Mouse (Mus musculus): ENCODE measurements at regions not wholly inside any gene's neighbourhood (a gene's known extent, or its start where the extent isn't known, plus 50 kb on each side); places are given as distances from the start of the nearest gene placed in this dataset.

- no peak overlapping the region for H3K9ac ChIP-seq (ENCODE audit: low read length)
- 69% methylated on average over 14 of the region's 14 CpGs for WGBS
- H3K27me3 ChIP-seq (ENCODE audit: control insufficient read depth, insufficient read depth, low read length), result no peaks in the 10 kb centered on the region
- no peaks in the 10 kb centered on the region for H3K36me3 ChIP-seq (ENCODE audit: control insufficient read depth, insufficient read depth, low read length)
- H3K27ac ChIP-seq (replicated peaks in 1 of 2; ENCODE audit: control insufficient read depth in 1 of 2, insufficient read depth in 1 of 2, low read depth in 2 of 2, low read length in 2 of 2), result no peak overlapping the region
- H3K4me1 ChIP-seq (ENCODE audit: control insufficient read depth in 2 of 2, insufficient read depth in 2 of 2, low read length in 2 of 2), result no peaks in the 10 kb centered on the region
- H3K4me2 ChIP-seq (ENCODE audit: low read length), result no peak overlapping the region
- no peak overlapping the region for H3K4me3 ChIP-seq (ENCODE audit: control insufficient read depth in 1 of 2, insufficient read depth in 1 of 2, low read depth in 1 of 2, low read length in 2 of 2)
- no peaks in the 10 kb centered on the region for H3K9me3 ChIP-seq (ENCODE audit: control insufficient read depth, low read length)
- ATAC-seq (ENCODE audit: insufficient number of reproducible peaks, insufficient read depth, low FRiP score, low read depth), result no peak
Observed at GRCm38 (mm10) chr7:136219564-136220244, 503.5 kb upstream of the Mki67 start.

- Histone ChIP-seq H3K27me3 (ENCODE audit: control insufficient read depth, insufficient read depth, low read length) (no peaks in the 10 kb centered on the region), H3K27ac (replicated peaks in 1 of 2; ENCODE audit: control insufficient read depth in 1 of 2, insufficient read depth in 1 of 2, low read depth in 2 of 2, low read length in 2 of 2) (no peak overlapping the region), H3K9ac (ENCODE audit: low read length) (no peak overlapping the region), H3K4me3 (ENCODE audit: control insufficient read depth in 1 of 2, insufficient read depth in 1 of 2, low read depth in 1 of 2, low read length in 2 of 2) (no peak overlapping the region), H3K4me2 (ENCODE audit: low read length) (no peak overlapping the region), H3K4me1 (ENCODE audit: control insufficient read depth in 2 of 2, insufficient read depth in 2 of 2, low read length in 2 of 2) (no peaks in the 10 kb centered on the region), H3K9me3 (ENCODE audit: control insufficient read depth, low read length) (no peaks in the 10 kb centered on the region), H3K36me3 (ENCODE audit: control insufficient read depth, insufficient read depth, low read length) (no peaks in the 10 kb centered on the region)
- 61% methylated on average over 5 of the region's 5 CpGs for WGBS
- ATAC-seq (ENCODE audit: insufficient number of reproducible peaks, insufficient read depth, low FRiP score, low read depth), result no peak
Observed at GRCm38 (mm10) chr7:136220245-136221167, 504.3 kb upstream of the Mki67 start.

- no peak overlapping the region for H3K9ac ChIP-seq (ENCODE audit: low read length)
- H3K4me1 ChIP-seq (ENCODE audit: control insufficient read depth in 2 of 2, insufficient read depth in 2 of 2, low read length in 2 of 2), result no peaks in the 10 kb centered on the region; a peak in 1 of 4 replicates
- H3K4me2 ChIP-seq (ENCODE audit: low read length), result no peak overlapping the region
- H3K27ac ChIP-seq (replicated peaks in 1 of 2; ENCODE audit: control insufficient read depth in 1 of 2, insufficient read depth in 1 of 2, low read depth in 2 of 2, low read length in 2 of 2), result no peak overlapping the region
- no peak overlapping the region for H3K4me3 ChIP-seq (ENCODE audit: control insufficient read depth in 1 of 2, insufficient read depth in 1 of 2, low read depth in 1 of 2, low read length in 2 of 2)
- H3K27me3 ChIP-seq (ENCODE audit: control insufficient read depth, insufficient read depth, low read length), result no peaks in the 10 kb centered on the region
- H3K9me3 ChIP-seq (ENCODE audit: control insufficient read depth, low read length), result no peaks in the 10 kb centered on the region
- WGBS, result 82% methylated on average over 7 of the region's 7 CpGs
- no peaks in the 10 kb centered on the region for H3K36me3 ChIP-seq (ENCODE audit: control insufficient read depth, insufficient read depth, low read length)
- ATAC-seq (ENCODE audit: insufficient number of reproducible peaks, insufficient read depth, low FRiP score, low read depth), result no peak
Observed at GRCm38 (mm10) chr7:136221620-136222019, 505.5 kb upstream of the Mki67 start.

DNA sequence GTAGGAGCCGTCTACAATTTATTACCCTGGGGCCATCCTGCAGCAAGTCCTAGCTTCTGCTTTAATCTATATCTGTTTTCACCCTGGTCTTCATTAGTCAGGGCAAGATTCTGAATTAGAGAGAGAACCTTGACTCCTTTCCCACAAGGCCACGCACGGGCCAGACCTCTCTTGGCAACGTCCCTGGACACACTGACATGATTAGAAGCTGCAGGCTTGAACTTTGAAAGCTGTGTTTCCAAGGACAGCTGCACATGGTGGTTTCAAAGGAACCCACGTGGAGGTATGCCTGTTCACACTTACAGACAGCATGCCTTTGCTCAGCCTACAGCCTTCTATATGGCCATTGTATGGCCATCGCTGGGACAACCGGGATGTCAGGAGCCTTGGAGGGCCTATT is 509.9 kb upstream of the Mki67 start:
- WGBS, result 70% methylated on average over 7 of the region's 7 CpGs

DNA sequence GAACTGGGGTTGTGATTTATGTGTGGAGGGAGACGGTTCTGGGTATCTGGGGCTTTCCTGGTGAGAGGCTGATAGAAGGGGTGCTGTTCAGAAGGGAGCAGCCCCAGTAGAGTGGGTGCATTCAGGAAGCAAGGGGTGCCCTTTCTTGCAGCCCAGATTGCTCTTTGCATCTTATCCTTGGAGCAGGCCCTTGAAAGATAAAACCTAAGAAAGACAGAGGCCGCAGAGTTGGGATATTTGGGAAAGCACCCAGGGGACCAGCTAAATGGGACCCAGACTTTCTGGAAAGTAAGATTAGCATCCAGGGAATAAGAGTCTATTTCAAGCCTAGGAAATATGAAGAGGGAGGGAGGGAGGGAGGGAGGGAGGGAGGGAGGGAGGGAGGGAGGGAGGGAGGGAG is 512.2 kb upstream of the Mki67 start:
- H3K4me2 ChIP-seq (ENCODE audit: low read length), result no peak overlapping the region
- 73% methylated on average over 2 of the region's 2 CpGs for WGBS
- H3K4me3 ChIP-seq (ENCODE audit: control insufficient read depth in 1 of 2, insufficient read depth in 1 of 2, low read depth in 1 of 2, low read length in 2 of 2), result no peak overlapping the region
- H3K9me3 ChIP-seq (ENCODE audit: control insufficient read depth, low read length), result no peaks in the 10 kb centered on the region
- no peak overlapping the region for H3K9ac ChIP-seq (ENCODE audit: low read length)
- H3K27me3 ChIP-seq (ENCODE audit: control insufficient read depth, insufficient read depth, low read length), result no peaks in the 10 kb centered on the region
- no peaks in the 10 kb centered on the region for H3K36me3 ChIP-seq (ENCODE audit: control insufficient read depth, insufficient read depth, low read length)
- no peaks in the 10 kb centered on the region; a peak in 1 of 4 replicates for H3K4me1 ChIP-seq (ENCODE audit: control insufficient read depth in 2 of 2, insufficient read depth in 2 of 2, low read length in 2 of 2)
- H3K27ac ChIP-seq (replicated peaks in 1 of 2; ENCODE audit: control insufficient read depth in 1 of 2, insufficient read depth in 1 of 2, low read depth in 2 of 2, low read length in 2 of 2), result no peak overlapping the region
- no peak for ATAC-seq (ENCODE audit: insufficient number of reproducible peaks, insufficient read depth, low FRiP score, low read depth)

More for the DNA sequence above, 509.9 kb upstream of the Mki67 start:
- no peak overlapping the region for H3K27ac ChIP-seq (replicated peaks in 1 of 2; ENCODE audit: control insufficient read depth in 1 of 2, insufficient read depth in 1 of 2, low read depth in 2 of 2, low read length in 2 of 2)
- H3K9ac ChIP-seq (ENCODE audit: low read length), result no peak overlapping the region
- no peaks in the 10 kb centered on the region for H3K9me3 ChIP-seq (ENCODE audit: control insufficient read depth, low read length)
- H3K4me2 ChIP-seq (ENCODE audit: low read length), result no peak overlapping the region
- no peaks in the 10 kb centered on the region for H3K36me3 ChIP-seq (ENCODE audit: control insufficient read depth, insufficient read depth, low read length)
- H3K4me1 ChIP-seq (ENCODE audit: control insufficient read depth in 2 of 2, insufficient read depth in 2 of 2, low read length in 2 of 2), result no peaks in the 10 kb centered on the region; a peak in 1 of 4 replicates
- no peak for ATAC-seq (ENCODE audit: insufficient number of reproducible peaks, insufficient read depth, low FRiP score, low read depth)
- H3K4me3 ChIP-seq (ENCODE audit: control insufficient read depth in 1 of 2, insufficient read depth in 1 of 2, low read depth in 1 of 2, low read length in 2 of 2), result no peak overlapping the region
- H3K27me3 ChIP-seq (ENCODE audit: control insufficient read depth, insufficient read depth, low read length), result no peaks in the 10 kb centered on the region

DNA sequence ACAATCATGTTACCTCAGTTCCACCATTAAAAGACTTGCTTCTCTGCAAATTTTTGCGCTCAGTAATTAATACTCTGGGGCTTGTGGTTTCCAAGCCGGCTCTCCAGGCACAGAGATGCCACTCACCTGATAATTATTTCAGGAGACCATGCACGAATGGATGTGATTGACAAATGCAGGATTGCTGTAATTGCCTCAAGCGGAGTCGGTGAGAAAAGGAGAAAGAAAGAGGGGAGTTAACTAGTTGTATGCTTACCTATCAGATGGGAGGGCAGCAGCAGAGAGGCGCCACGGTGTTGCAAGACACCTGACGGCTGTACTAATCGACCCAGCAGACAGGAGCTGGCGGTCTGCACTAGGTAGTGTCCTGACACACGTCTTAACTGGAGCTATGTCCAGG is 513.4 kb upstream of the Mki67 start:
- no peaks in the 10 kb centered on the region for H3K9me3 ChIP-seq (ENCODE audit: control insufficient read depth, low read length)
- H3K4me3 ChIP-seq (ENCODE audit: control insufficient read depth in 1 of 2, insufficient read depth in 1 of 2, low read depth in 1 of 2, low read length in 2 of 2), result no peak overlapping the region
- no peak for ATAC-seq (ENCODE audit: insufficient number of reproducible peaks, insufficient read depth, low FRiP score, low read depth)
- 76% methylated on average over 11 of the region's 11 CpGs for WGBS
- H3K27ac ChIP-seq (replicated peaks in 1 of 2; ENCODE audit: control insufficient read depth in 1 of 2, insufficient read depth in 1 of 2, low read depth in 2 of 2, low read length in 2 of 2), result no peak overlapping the region
- H3K27me3 ChIP-seq (ENCODE audit: control insufficient read depth, insufficient read depth, low read length), result no peaks in the 10 kb centered on the region
- no peak overlapping the region for H3K9ac ChIP-seq (ENCODE audit: low read length)
- H3K4me1 ChIP-seq (ENCODE audit: control insufficient read depth in 2 of 2, insufficient read depth in 2 of 2, low read length in 2 of 2), result no peaks in the 10 kb centered on the region; a peak in 1 of 4 replicates
- no peaks in the 10 kb centered on the region for H3K36me3 ChIP-seq (ENCODE audit: control insufficient read depth, insufficient read depth, low read length)
- no peak overlapping the region for H3K4me2 ChIP-seq (ENCODE audit: low read length)

DNA sequence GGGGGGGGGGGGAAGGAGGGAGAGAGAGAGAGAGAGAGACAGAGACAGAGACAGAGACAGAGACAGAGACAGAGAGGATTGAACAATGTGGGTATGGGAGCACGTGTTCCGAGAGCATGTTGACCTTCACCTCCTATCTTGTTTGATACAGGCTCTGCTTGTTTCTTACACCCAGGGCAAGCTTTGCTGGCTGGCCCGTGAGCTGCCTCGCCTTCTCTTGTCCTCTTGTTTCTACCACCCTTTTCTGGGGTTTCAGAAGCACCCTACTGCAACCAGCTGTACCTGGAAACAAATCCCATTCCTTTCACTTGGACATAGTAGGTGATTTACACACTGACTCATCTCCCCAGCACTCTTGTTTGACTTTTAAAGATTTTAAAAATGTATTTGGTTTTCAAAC is 516.0 kb upstream of the Mki67 start:
- WGBS, result 56% methylated on average over 4 of the region's 4 CpGs

More for the DNA sequence above, 516.0 kb upstream of the Mki67 start:
- H3K4me3 ChIP-seq (ENCODE audit: control insufficient read depth in 1 of 2, insufficient read depth in 1 of 2, low read depth in 1 of 2, low read length in 2 of 2), result no peak overlapping the region
- H3K27ac ChIP-seq (replicated peaks in 1 of 2; ENCODE audit: control insufficient read depth in 1 of 2, insufficient read depth in 1 of 2, low read depth in 2 of 2, low read length in 2 of 2), result no peak overlapping the region
- H3K27me3 ChIP-seq (ENCODE audit: control insufficient read depth, insufficient read depth, low read length), result 0 out of 2 replicates have a peak, but pooled peaks cover 3% of the 10 kb centered on the region
- H3K9ac ChIP-seq (ENCODE audit: low read length), result no peak overlapping the region
- H3K36me3 ChIP-seq (ENCODE audit: control insufficient read depth, insufficient read depth, low read length), result no peaks in the 10 kb centered on the region
- H3K4me1 ChIP-seq (ENCODE audit: control insufficient read depth in 2 of 2, insufficient read depth in 2 of 2, low read length in 2 of 2), result no peaks in the 10 kb centered on the region
- H3K4me2 ChIP-seq (ENCODE audit: low read length), result no peak overlapping the region
- H3K9me3 ChIP-seq (ENCODE audit: control insufficient read depth, low read length), result no peaks in the 10 kb centered on the region
- no peak for ATAC-seq (ENCODE audit: insufficient number of reproducible peaks, insufficient read depth, low FRiP score, low read depth)

Measured in heart, embryonic 14.5 days (tissue).